Mouse (Mus musculus): ENCODE data around the gene Brf1. TPM values are rescaled to one million over a fixed set of nuclear protein-coding genes. Genes with fewer than 3 reads are reported as not detected.

Brf1 gene
- polyA plus RNA-seq, 1 experiment from 2014 or later, result 53.0 TPM

- WGBS, result 85% methylated on average over 11 of the region's 11 CpGs
- no peak overlapping the region for H3K4me2 ChIP-seq
- no peaks in the 10 kb centered on the region for H3K9me3 ChIP-seq (ENCODE audit: control insufficient read depth, low read length)
- H3K36me3 ChIP-seq (ENCODE audit: control insufficient read depth, insufficient read depth, low read length), result no peaks in the 10 kb centered on the region
- ATAC-seq (ENCODE audit: low FRiP score) (no peak), DNase-seq (ENCODE audit: low spot score, missing footprints) (no peak)
- no peaks in the 10 kb centered on the region for H3K27me3 ChIP-seq (ENCODE audit: control insufficient read depth, insufficient read depth, low read length)
- no peak overlapping the region for H3K9ac ChIP-seq (ENCODE audit: low read length)
- no peak overlapping the region for H3K4me3 ChIP-seq (ENCODE audit: low read depth, low read length)
- no peaks in the 10 kb centered on the region for H3K4me1 ChIP-seq (ENCODE audit: control insufficient read depth, insufficient read depth, low read length)
- no peak overlapping the region for H3K27ac ChIP-seq (ENCODE audit: low read depth, low read length)
Measured at GRCm38 (mm10) chr12:112914527-112914926, 86.0 kb downstream of the Brf1 start.

GRCm38 (mm10) chr12:112912951-112913745, 87.4 kb downstream of the Brf1 start:
- Histone ChIP-seq H3K4me2 (no peak overlapping the region), H3K9me3 (ENCODE audit: control insufficient read depth, low read length) (no peaks in the 10 kb centered on the region), H3K36me3 (ENCODE audit: control insufficient read depth, insufficient read depth, low read length) (no peaks in the 10 kb centered on the region; the same call in 1 of the 2 replicates), H3K4me1 (ENCODE audit: control insufficient read depth, insufficient read depth, low read length) (no peaks in the 10 kb centered on the region), H3K27ac (ENCODE audit: low read depth, low read length) (no peak overlapping the region), H3K27me3 (ENCODE audit: control insufficient read depth, insufficient read depth, low read length) (no peaks in the 10 kb centered on the region), H3K9ac (ENCODE audit: low read length) (no peak overlapping the region), H3K4me3 (ENCODE audit: low read depth, low read length) (no peak overlapping the region)
- ATAC-seq (ENCODE audit: low FRiP score), result no peak
- 91% methylated on average over 28 of the region's 28 CpGs for WGBS
- no peak for DNase-seq (ENCODE audit: low spot score, missing footprints)

- no peaks in the 10 kb centered on the region; the same call in 1 of the 2 replicates for H3K36me3 ChIP-seq (ENCODE audit: control insufficient read depth, insufficient read depth, low read length)
- ATAC-seq (ENCODE audit: low FRiP score) (no peak), DNase-seq (ENCODE audit: low spot score, missing footprints) (no peak)
- H3K4me3 ChIP-seq (ENCODE audit: low read depth, low read length), result no peak overlapping the region
- no peak overlapping the region for H3K4me2 ChIP-seq
- WGBS, result 91% methylated on average over 17 of the region's 17 CpGs
- H3K4me1 ChIP-seq (ENCODE audit: control insufficient read depth, insufficient read depth, low read length), result no peaks in the 10 kb centered on the region
- H3K9ac ChIP-seq (ENCODE audit: low read length), result no peak overlapping the region
- H3K27ac ChIP-seq (ENCODE audit: low read depth, low read length), result no peak overlapping the region
- H3K9me3 ChIP-seq (ENCODE audit: control insufficient read depth, low read length), result no peaks in the 10 kb centered on the region
- H3K27me3 ChIP-seq (ENCODE audit: control insufficient read depth, insufficient read depth, low read length), result no peaks in the 10 kb centered on the region
Measured at GRCm38 (mm10) chr12:112911701-112912100, 88.8 kb downstream of the Brf1 start.

Small RNAs within 50 kb of the gene (microRNA-seq; reads per million reads assigned to microRNA genes)
- gene Mir6941, result 0.57 reads per million

Other genes starting within 250 kb of the Brf1 start
- gene Pld4, start 240.0 kb downstream of the Brf1 start, polyA plus RNA-seq (2014; fragmentation: Nextera tagmentation; extraction: Ambion mirVana), result 3.5 and 4.2 TPM in 2 replicates
- 0.07 and 0.22 TPM in 2 replicates for gene Ahnak2, start 198.0 kb downstream of the Brf1 start, polyA plus RNA-seq (2014; fragmentation: Nextera tagmentation; extraction: Ambion mirVana)
- 14.7 and 15.3 TPM in 2 replicates for gene Clba1, start 191.8 kb downstream of the Brf1 start, polyA plus RNA-seq (2014; fragmentation: Nextera tagmentation; extraction: Ambion mirVana)
- 159 TPM in 2 replicates for gene Cdca4, start 171.3 kb downstream of the Brf1 start, polyA plus RNA-seq (2014; fragmentation: Nextera tagmentation; extraction: Ambion mirVana)
- gene Gpr132, start 132.5 kb downstream of the Brf1 start, polyA plus RNA-seq (2014; fragmentation: Nextera tagmentation; extraction: Ambion mirVana), result not detected in 2 replicates
- 3.0 and 3.2 TPM in 2 replicates for gene Jag2, start 70.9 kb downstream of the Brf1 start, polyA plus RNA-seq (2014; fragmentation: Nextera tagmentation; extraction: Ambion mirVana)
- 54.0 and 61.7 TPM in 2 replicates for gene Nudt14, start 58.6 kb downstream of the Brf1 start, polyA plus RNA-seq (2014; fragmentation: Nextera tagmentation; extraction: Ambion mirVana)
- gene Btbd6, start 24.2 kb downstream of the Brf1 start, polyA plus RNA-seq (2014; fragmentation: Nextera tagmentation; extraction: Ambion mirVana), result 17.5 and 19.2 TPM in 2 replicates
- gene Pacs2, start 13.8 kb upstream of the Brf1 start, polyA plus RNA-seq (2014; fragmentation: Nextera tagmentation; extraction: Ambion mirVana), result 17.3 and 17.5 TPM in 2 replicates
- not detected in 2 replicates for gene Tex22, start 73.8 kb upstream of the Brf1 start, polyA plus RNA-seq (2014; fragmentation: Nextera tagmentation; extraction: Ambion mirVana)
- gene Mta1, start 97.6 kb upstream of the Brf1 start, polyA plus RNA-seq (2014; fragmentation: Nextera tagmentation; extraction: Ambion mirVana), result 19.2 and 21.4 TPM in 2 replicates
- 226 and 247 TPM in 2 replicates for gene Crip2, start 139.5 kb upstream of the Brf1 start, polyA plus RNA-seq (2014; fragmentation: Nextera tagmentation; extraction: Ambion mirVana)
- gene Crip1, start 145.6 kb upstream of the Brf1 start, polyA plus RNA-seq (2014; fragmentation: Nextera tagmentation; extraction: Ambion mirVana), result 87.1 and 95.7 TPM in 2 replicates
- 25.6 and 31.5 TPM in 2 replicates for gene Tedc1, start 155.7 kb upstream of the Brf1 start, polyA plus RNA-seq (2014; fragmentation: Nextera tagmentation; extraction: Ambion mirVana)
- gene Tmem121, start 185.2 kb upstream of the Brf1 start, polyA plus RNA-seq (2014; fragmentation: Nextera tagmentation; extraction: Ambion mirVana), result 11.5 and 13.1 TPM in 2 replicates

Measured in midbrain, embryonic 11.5 days (tissue).